Mouse (Mus musculus) embryonic fibroblast, embryonic 13.5 days (primary cell): ENCODE measurements around the gene Hyls1.

ENCODE experiments used
- CTCF ChIP-seq: IDR thresholded peaks from 2 replicates; pipeline ENCODE4 v1.5.1; 2011; ENCODE audit warnings: mild to moderate bottlenecking, control low read depth, low read length, moderate library complexity, borderline replicate concordance; ENCODE audit not compliant: insufficient read depth
- POLR2A ChIP-seq: IDR thresholded peaks from 2 replicates; pipeline ENCODE4 v1.6.1; 2011; ENCODE audit warnings: low read depth, mild to moderate bottlenecking, control low read depth, low read length, moderate library complexity

DNA sequence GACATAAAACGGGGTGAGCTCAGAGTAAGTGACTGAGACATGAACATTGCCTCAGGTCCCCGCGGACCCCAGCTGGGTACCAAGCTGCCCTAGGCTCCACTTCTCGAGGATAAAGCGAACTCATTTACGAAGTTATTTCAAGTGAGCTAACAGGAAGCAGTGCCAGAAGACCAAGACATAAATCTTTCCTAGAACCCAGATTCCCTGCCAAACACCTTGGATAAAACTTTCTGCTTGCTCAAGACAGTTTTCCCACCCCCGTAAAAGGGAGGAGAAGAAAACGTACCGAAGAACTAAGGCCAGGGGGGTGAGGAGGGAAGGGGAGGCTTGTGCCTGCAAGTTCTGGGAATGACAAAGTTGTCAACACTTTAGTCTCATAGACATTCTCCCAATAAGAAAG is 36.9 kb downstream of the Hyls1 start:
- no peak for TF ChIP-seq POLR2A
- no peak for TF ChIP-seq CTCF
